Mouse (Mus musculus): ENCODE results near the gene Chrna9.

Gene Chrna9

DNA sequence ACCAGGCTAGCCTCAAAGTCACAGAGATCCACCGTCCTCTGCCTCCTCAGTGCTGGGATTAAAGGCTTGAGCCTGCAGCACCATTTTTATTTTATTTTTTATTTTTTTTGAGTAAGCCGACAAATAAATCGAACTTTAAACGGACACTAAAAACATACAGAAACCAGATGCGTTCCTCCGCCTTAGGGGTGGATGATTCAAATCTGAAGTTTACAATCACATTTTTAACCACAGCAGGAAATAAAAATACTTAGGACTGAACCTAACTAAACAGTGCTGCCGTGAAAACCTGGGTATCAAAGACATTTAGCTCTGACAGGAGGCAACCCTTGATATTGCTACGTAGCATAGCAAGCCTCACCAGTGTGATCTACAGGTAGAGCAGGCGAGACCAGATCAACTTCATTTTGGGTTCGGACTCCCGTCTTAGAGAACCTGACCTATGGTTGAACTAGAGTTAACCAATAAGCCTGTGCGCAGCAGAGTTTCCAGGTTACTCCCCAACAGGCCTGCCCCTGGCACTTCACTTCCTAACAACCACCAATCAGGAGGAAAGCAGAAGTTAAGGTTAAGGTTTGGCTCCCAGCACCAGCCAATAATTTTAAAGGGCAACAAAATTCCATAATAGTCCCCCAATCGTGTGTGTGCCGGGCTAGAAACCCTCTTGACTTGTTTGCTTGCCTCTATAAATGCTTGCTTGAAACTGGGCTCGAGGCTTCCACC, 73.7 kb downstream of the Chrna9 start:
- DNase-seq (ENCODE audit: low spot score in 2 of 2): no peak

GRCm38 (mm10) chr5:66013999-66014398, 79.3 kb downstream of the Chrna9 start:
- no peak for DNase-seq (ENCODE audit: low spot score in 2 of 2)

DNA sequence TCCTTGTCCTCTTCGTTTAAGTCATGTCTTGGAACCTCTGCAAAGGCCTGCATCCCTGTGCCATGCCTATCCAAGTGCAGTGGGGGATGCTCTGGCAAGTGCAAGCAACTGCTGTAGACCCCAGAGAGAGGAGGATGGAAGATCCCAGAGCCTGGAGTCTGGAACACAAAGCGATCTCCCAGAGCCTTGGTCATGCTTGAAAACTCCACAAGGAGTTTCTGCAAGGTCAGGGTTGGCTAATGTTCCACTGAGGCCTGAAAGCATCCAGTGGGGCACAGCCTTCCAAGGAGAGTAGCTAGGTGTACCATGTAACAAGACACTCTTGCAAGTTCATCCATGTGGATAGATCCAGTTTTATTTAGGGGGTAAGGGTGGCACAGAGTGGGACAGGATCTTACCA, 79.7 kb downstream of the Chrna9 start:
- DNase-seq (ENCODE audit: low spot score in 2 of 2): no peak

DNA sequence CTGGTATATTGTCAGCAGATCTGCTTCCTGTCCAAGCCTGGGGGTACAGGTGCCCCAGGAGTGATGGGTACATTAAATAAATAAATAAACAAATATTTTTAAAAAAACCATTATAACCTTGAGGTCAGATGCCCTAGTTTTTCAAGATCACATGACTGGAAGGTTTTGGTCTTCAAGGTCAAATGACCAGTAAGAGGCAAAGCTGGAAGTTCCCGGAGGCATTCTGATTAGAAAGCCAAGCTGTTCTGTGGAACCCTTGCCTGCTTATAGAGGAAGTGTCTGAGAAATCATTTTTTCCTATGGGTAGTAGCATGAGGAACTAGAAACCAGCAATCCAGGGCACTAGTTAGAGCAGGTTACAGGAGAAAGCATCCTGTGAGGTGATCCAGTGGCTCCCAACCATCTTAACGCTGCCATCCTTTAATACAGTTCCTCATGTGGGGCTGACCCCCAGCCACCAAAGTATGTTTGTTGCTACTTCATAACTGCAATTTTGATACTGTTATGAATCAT, 80.8 kb downstream of the Chrna9 start:
- no peak for DNase-seq (ENCODE audit: low spot score in 2 of 2)

GRCm38 (mm10) chr5:66026796-66027195, 92.1 kb downstream of the Chrna9 start:
- no peak for DNase-seq (ENCODE audit: low spot score in 2 of 2)
